Mouse (Mus musculus): ENCODE results near the gene Cblc.

Gene Cblc

GRCm38 (mm10) chr7:19750217-19751069, 46.2 kb downstream of the Cblc start, which contains the start of gene Nectin2:
TSS of gene Nectin2 (minus strand) at chr7:19750483.
- peak; percentile 94 for DNase-seq (ENCODE audit: low spot score)

GRCm38 (mm10) chr7:19749389-19750216, 47.0 kb downstream of the Cblc start:
- DNase-seq (ENCODE audit: low spot score): peak; percentile 99

DNA sequence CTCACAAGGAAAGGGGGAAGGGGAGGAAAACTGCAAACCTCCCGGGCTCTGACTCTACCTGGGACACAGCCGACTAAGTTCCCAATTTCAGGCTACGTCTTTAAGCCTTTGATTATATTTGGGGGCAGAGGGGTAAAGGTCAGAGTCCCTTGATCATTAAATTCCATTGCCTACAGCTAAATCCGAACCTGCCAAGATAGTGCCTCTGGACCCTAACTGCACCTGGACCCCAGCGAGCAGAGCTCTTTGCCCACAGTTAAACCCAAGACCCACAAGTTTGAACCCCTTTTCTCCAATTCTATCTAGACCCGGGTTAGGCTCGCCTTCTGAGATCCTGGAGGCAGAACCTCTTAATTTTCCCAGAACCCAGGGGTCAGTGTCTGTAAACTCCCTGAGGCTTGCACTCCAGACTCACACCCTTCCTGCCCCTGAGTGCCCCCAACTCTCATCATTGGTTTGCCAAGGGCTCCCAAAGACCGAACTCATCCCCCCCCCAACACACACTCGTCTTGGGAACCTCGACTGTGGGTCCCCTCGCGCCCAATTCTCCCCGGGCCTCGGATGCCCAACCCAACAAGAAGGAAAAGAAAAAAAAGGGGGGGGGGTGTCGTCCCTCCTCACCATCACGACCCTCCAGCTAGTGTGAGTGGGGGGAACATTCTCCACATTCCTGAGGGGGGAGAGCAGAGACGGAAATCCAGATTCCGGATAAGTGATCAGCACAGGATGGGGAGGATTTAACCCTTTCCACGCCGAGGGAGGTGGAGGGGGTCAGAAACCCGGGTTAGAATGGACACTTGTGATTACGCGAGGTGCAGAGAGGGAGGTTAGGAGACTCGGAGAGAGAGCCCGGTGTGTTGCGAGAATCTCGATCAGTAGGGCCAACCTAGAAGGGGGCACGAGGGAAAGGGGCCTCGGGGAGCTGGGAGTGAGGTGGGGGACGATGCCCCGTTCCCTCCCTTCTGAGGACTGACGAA, 48.1 kb downstream of the Cblc start:
- DNase-seq (ENCODE audit: low spot score): peak; percentile 78

GRCm38 (mm10) chr7:19747420-19748218, 49.0 kb downstream of the Cblc start:
- DNase-seq (ENCODE audit: low spot score): peak; percentile 64

GRCm38 (mm10) chr7:19746426-19747201, 50.0 kb downstream of the Cblc start:
- DNase-seq (ENCODE audit: low spot score): peak; percentile 76

- DNase-seq (ENCODE audit: low spot score): peak; percentile 71
Observed at GRCm38 (mm10) chr7:19745971-19746370, 50.6 kb downstream of the Cblc start.

GRCm38 (mm10) chr7:19744590-19745385, 51.8 kb downstream of the Cblc start:
- DNase-seq (ENCODE audit: low spot score): peak; percentile 57

GRCm38 (mm10) chr7:19743791-19744190, 52.8 kb downstream of the Cblc start:
- DNase-seq (ENCODE audit: low spot score): no peak

DNA sequence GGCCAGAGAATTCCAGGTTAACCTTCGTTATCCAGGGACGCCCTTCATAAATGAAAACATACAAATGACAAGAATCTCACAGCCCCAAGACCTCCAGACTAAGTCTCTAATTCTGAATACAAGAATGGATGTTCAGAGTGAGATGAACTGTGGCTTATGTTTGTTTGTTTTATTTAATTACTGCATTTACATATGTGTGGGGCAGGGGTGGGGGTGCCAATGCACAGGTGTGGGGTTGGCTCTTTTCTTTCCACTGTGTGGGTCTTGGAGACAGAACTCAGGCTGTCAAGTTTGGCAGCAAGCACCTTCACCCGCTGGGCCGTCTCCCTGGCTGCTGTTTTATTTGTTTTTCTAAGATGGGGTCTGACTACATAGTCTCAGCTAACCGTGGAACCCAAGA, 54.1 kb downstream of the Cblc start:
- no peak for DNase-seq (ENCODE audit: low spot score)

DNA sequence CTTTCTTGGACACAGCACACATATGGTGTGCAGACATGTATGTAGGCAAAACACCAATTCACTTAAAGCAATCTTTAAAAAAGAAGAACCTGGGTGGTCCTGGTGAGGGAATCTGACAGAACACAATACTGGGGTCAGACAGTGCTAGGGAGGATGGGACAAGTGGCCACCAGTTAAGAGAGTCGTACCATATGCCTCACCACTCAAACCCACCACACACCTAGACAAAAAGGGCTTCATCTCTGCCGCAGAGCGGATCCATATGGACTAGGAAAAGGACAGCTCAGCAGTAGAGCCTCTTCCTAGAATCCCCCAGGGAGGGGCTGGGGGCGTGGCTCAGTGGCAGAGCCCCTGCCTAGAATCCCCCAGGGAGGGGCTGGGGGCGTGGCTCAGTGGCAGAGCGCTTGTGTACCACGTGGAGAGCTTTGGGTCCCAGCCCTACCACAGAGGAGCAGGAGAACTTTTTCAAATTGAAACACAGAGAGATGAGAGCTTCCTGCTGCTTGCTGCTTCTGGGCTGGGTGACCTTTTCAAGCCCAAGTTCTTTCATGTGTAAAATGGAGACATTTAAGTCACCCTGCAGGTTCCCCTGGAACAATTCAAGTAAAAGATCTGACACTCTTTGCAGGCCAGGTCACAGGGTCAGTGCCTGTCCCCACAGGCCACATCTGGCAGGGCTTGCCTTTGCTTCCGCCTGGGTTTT, 55.1 kb downstream of the Cblc start:
- peak; percentile 69 for DNase-seq (ENCODE audit: low spot score)

- peak; percentile 66 for DNase-seq (ENCODE audit: low spot score)
Observed at GRCm38 (mm10) chr7:19740269-19740668, 56.3 kb downstream of the Cblc start.

- DNase-seq (ENCODE audit: low spot score): no peak
Observed at GRCm38 (mm10) chr7:19738771-19739170, 57.8 kb downstream of the Cblc start.

- no peak for DNase-seq (ENCODE audit: low spot score)
Observed at GRCm38 (mm10) chr7:19736389-19737057, 60.1 kb downstream of the Cblc start.

- DNase-seq (ENCODE audit: low spot score): no peak
Observed at GRCm38 (mm10) chr7:19734178-19734666, 62.4 kb downstream of the Cblc start.

Measured in testis, postnatal 10 days (tissue).